Mouse (Mus musculus) liver, embryonic 13.5 days (tissue): ENCODE measurements around the gene Tarbp2. TPM values are rescaled to one million over a fixed set of nuclear protein-coding genes. Genes with fewer than 3 reads are reported as not detected.

Experiments used
- ATAC-seq: fragments of 200-750 bp; cut with Nextera tagmentation; 2 replicates; pipeline ENCODE4 v1.8.0; 2017; ENCODE audit warnings: low read depth, mild to moderate bottlenecking, moderate number of reproducible peaks, moderate library complexity
- DNase-seq: peaks from one replicate; pipeline ENCODE4 v3.0.0; 2022
- H3K27ac ChIP-seq: fragments of 300-500 bp; sonication (generic); 2 replicates; pipeline ENCODE4 v1.5.1; 2015; ENCODE audit warnings: moderate library complexity, mild to moderate bottlenecking, inconsistent platforms
- H3K27me3 ChIP-seq: fragments of 300-500 bp; sonication (generic); 2 replicates; pipeline ENCODE4 v1.6.1; 2015; ENCODE audit warnings: mild to moderate bottlenecking, inconsistent platforms
- H3K36me3 ChIP-seq: fragments of 300-500 bp; sonication (generic); 2 replicates; pipeline ENCODE4 v1.6.1; 2015; ENCODE audit warnings: mild to moderate bottlenecking, inconsistent platforms
- H3K4me1 ChIP-seq: fragments of 300-500 bp; sonication (generic); replicated peaks from 2 replicates; pipeline ENCODE4 v1.6.1; 2015; ENCODE audit warnings: inconsistent platforms
- H3K4me2 ChIP-seq: fragments of 300-500 bp; sonication (generic); 2 replicates; pipeline ENCODE4 v1.6.1; 2015; ENCODE audit warnings: inconsistent platforms, mild to moderate bottlenecking, moderate library complexity
- H3K4me3 ChIP-seq: fragments of 300-500 bp; sonication (generic); replicated peaks from 2 replicates; pipeline ENCODE4 v1.5.1; 2015; ENCODE audit warnings: mild to moderate bottlenecking, inconsistent platforms
- H3K9ac ChIP-seq: fragments of 300-500 bp; sonication (generic); 2 replicates; pipeline ENCODE4 v1.6.1; 2015; ENCODE audit warnings: mild to moderate bottlenecking, inconsistent platforms
- H3K9me3 ChIP-seq: fragments of 300-500 bp; sonication (generic); replicated peaks from 2 replicates; pipeline ENCODE4 v1.6.1; 2016; ENCODE audit warnings: inconsistent platforms
- WGBS: fragments of 180-500 bp; shearing (Covaris S2); methylation state at CpG from one replicate; pipeline ENCODE4 v1.1.7; 2015; ENCODE audit not compliant: insufficient replicate concordance; 5-methylcytosine and 5-hydroxymethylcytosine counted together
- polyA plus RNA-seq: library from polyadenylated mRNA; unstranded; fragments of >200 nt; fragmentation: Nextera tagmentation; extraction: Ambion mirVana; gene quantifications from 2 replicates; pipeline ENCODE4 v1.2.1, GENCODE M21; 2015

Gene Tarbp2
- polyA plus RNA-seq, 1 experiment from 2014 or later = 52.2 TPM

DNA sequence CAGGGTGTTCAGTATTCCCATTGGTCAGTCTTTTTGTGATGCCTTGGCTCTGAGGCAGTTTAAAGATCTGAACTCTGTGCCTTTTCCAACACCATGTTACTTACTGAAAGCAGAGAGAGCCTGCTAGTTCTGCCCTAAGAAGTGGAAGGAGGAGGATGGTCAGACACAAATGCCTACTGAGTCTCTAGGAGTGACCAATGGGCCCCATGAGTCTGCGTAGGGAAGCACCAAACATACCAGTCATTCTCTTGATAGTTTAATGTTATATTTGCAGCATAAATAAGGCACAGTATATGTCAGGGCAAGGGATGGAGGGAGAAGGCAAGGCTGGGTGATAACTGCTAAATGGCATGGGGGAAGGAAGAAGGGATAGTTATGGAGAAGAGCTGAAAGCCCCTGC, 10.4 kb downstream of the Tarbp2 start:
- no peak for DNase-seq
- WGBS = 85% methylated on average over 1 of the region's 1 CpGs

DNA sequence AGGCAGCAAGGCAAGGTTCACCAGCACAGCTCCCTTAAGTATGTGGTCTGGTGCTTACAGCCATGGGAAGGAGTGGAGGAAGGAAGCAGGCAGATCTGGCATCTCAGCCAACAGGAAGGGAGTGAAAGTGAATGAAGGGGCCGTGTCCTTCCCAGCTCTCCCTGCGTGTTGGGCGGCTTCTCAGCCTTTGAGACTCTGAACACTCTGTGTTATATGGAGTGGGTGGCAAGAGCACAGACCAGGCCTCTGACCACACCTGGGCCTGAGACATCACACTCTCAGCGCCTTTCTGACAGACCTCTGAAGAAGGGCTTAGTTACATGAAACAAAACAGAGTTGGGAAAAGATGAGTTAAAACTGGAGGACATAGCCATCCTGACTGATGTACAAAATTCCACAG, 12.6 kb downstream of the Tarbp2 start:
- no peaks in the 10 kb centered on the region for H3K9me3 ChIP-seq
- H3K4me2 ChIP-seq = no peak overlapping the region
- WGBS = 61% methylated on average over 4 of the region's 4 CpGs
- H3K27me3 ChIP-seq = no peaks in the 10 kb centered on the region
- H3K4me1 ChIP-seq = no peaks in the 10 kb centered on the region
- H3K9ac ChIP-seq = no peak overlapping the region
- ATAC-seq (no peak), DNase-seq (no peak)
- peaks cover 64% of the 10 kb centered on the region for H3K36me3 ChIP-seq
- H3K4me3 ChIP-seq = no peak overlapping the region
- H3K27ac ChIP-seq = no peak overlapping the region

More for the DNA sequence above, 10.4 kb downstream of the Tarbp2 start:
- no peak overlapping the region; the same call in 1 of the 2 replicates for H3K27ac ChIP-seq
- no peaks in the 10 kb centered on the region; the same call in 1 of the 2 replicates for H3K4me1 ChIP-seq
- no peak overlapping the region for H3K9ac ChIP-seq
- H3K36me3 ChIP-seq = peaks cover 66% of the 10 kb centered on the region
- H3K9me3 ChIP-seq = no peaks in the 10 kb centered on the region
- no peak overlapping the region for H3K4me2 ChIP-seq
- H3K27me3 ChIP-seq = no peaks in the 10 kb centered on the region
- no peak overlapping the region for H3K4me3 ChIP-seq
- no peak for ATAC-seq

DNA sequence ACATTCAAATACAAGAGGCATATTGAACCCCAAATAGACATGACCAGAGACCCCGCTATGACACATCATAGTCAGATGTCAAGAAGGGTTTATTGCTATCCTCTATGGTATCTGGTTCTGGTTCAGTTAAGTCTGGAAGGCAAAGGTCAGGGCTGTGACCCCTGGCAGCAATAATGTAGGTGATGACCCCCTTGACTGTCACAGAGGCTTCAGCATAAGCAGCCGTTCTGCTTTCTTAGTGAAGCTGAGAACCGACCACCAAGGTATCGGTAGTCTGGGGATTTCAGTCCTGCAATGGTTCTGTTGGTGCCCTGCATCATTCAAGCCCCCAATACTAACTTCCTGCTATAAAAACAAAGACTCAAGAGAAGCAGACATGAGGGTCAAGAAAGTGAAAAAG, 13.6 kb downstream of the Tarbp2 start:
- H3K4me3 ChIP-seq = no peak overlapping the region
- ATAC-seq = no peak
- no peak overlapping the region for H3K4me2 ChIP-seq
- H3K27me3 ChIP-seq = no peaks in the 10 kb centered on the region
- H3K9ac ChIP-seq = no peak overlapping the region
- 84% methylated on average over 4 of the region's 4 CpGs for WGBS
- H3K27ac ChIP-seq = no peak overlapping the region
- peaks cover 71% of the 10 kb centered on the region for H3K36me3 ChIP-seq
- H3K9me3 ChIP-seq = no peaks in the 10 kb centered on the region
- no peaks in the 10 kb centered on the region for H3K4me1 ChIP-seq
- DNase-seq = no peak

DNA sequence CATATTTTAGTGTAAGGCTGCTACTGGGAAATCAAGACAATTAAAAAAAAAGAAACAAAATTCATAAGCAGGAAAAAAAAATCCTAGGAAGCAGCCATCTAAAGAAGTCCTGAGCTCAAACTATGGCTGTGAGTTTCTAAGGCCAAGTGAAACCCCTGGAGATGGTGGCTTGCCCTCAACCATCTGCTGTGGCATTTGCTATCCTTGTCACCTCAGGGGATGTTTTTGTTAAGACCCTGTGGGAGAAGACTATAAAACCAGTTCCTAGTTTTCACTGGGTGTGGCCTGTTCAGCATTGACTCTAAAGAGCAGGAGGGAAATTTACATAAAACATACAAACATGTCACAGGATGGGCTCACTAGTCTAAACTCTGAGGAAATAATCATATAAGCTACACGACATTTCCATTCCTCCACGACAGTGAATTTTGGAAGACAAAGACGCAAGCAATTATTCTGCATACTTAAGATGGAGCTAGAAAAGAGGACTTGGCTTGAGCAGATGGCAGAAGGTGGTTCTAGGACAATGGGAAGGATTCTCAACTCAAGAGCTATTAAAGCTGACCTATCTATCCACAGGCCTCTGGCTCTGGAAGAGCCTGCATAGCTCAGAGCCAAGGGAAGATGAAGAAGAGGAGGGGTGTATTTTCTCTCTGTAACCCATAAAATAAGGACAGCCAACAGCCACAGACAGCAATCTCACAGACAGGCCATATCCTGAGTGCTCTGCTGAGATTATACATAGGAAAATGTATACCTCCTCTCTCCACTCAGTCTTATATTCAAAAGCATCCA, 14.3 kb downstream of the Tarbp2 start:
- Histone ChIP-seq H3K4me3 (no peak overlapping the region), H3K4me1 (no peaks in the 10 kb centered on the region), H3K9me3 (no peaks in the 10 kb centered on the region), H3K27me3 (no peaks in the 10 kb centered on the region), H3K9ac (no peak overlapping the region), H3K36me3 (peaks cover 76% of the 10 kb centered on the region), H3K4me2 (no peak overlapping the region), H3K27ac (no peak overlapping the region)
- DNase-seq (no peak), ATAC-seq (no peak)
- 76% methylated on average over 3 of the region's 3 CpGs for WGBS

DNA sequence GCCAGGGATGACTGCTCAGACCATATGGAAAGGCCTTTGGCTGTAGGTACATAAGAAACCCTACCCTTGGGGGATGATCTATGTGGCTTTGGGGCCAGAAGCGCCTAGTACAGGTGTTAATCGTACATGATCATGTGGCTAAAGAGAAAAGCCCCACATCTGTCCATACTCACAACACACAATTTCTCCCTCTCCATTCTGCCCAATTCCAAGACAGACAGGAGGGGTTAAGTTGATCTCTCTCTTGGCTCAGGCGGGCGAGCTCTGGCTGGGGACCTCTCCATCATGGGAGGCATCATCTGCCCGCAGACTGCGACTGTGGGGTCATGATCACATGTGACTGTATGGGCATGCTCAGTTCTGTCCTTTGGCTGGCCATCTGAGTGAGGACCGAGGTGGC, 15.9 kb downstream of the Tarbp2 start:
- WGBS = 88% methylated on average over 7 of the region's 7 CpGs
- Histone ChIP-seq H3K4me3 (no peak overlapping the region), H3K9ac (no peak overlapping the region), H3K27me3 (no peaks in the 10 kb centered on the region), H3K4me1 (no peaks in the 10 kb centered on the region), H3K36me3 (peaks cover 67% of the 10 kb centered on the region), H3K9me3 (no peaks in the 10 kb centered on the region), H3K27ac (no peak overlapping the region), H3K4me2 (no peak overlapping the region)
- no peak for ATAC-seq
- no peak for DNase-seq

DNA sequence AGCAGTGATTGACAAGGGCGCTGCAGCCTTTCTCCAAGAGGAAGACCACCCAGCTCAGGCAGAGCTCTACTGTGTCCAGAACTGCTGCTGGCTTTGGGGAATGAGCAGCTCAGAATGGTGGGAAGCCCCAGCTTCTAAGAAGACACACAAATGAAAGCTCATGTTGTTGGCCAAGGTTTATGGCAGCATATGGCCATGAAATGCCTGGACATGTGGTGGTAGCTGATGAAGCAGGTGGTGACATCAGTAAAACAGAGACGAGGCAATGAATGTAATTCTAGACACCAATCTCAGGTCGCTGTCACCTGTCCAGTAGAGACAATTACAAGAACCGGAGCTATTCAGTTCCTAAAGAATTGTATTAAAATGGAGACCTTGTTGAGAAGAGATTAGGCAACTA, 26.8 kb downstream of the Tarbp2 start:
- H3K9me3 ChIP-seq = no peaks in the 10 kb centered on the region
- peaks cover 63% of the 10 kb centered on the region for H3K36me3 ChIP-seq
- no peak overlapping the region for H3K4me3 ChIP-seq
- DNase-seq (no peak), ATAC-seq (no peak)
- no peaks in the 10 kb centered on the region for H3K27me3 ChIP-seq
- H3K4me1 ChIP-seq = no peaks in the 10 kb centered on the region
- H3K27ac ChIP-seq = no peak overlapping the region
- H3K4me2 ChIP-seq = no peak overlapping the region
- WGBS = 83% methylated on average over 4 of the region's 4 CpGs
- H3K9ac ChIP-seq = no peak overlapping the region

DNA sequence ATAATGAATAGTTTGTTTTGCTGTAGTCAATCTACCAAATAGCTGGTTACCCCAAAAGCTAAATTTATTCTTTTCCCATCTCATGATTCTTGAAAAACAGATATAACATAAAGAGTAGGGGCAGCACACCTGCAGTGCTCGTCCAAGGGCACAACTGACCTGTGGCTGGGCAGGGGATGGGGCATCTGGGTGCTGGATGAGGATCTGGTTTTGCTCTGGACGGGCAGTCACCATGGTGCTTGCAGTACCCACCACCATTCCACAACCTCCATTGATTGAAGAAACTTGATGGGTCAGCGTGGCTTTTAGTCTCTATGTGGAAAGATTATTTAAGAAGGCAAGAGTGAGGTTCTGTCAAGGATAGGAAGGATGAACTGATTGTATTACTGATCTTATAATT, 28.3 kb downstream of the Tarbp2 start:
- WGBS = 77% methylated on average over 3 of the region's 3 CpGs
- H3K36me3 ChIP-seq = peaks cover 53% of the 10 kb centered on the region
- DNase-seq (no peak), ATAC-seq (no peak)
- no peaks in the 10 kb centered on the region for H3K4me1 ChIP-seq
- H3K4me2 ChIP-seq = no peak overlapping the region
- no peak overlapping the region for H3K9ac ChIP-seq
- no peak overlapping the region for H3K27ac ChIP-seq
- H3K9me3 ChIP-seq = no peaks in the 10 kb centered on the region
- no peak overlapping the region for H3K4me3 ChIP-seq
- no peaks in the 10 kb centered on the region for H3K27me3 ChIP-seq

DNA sequence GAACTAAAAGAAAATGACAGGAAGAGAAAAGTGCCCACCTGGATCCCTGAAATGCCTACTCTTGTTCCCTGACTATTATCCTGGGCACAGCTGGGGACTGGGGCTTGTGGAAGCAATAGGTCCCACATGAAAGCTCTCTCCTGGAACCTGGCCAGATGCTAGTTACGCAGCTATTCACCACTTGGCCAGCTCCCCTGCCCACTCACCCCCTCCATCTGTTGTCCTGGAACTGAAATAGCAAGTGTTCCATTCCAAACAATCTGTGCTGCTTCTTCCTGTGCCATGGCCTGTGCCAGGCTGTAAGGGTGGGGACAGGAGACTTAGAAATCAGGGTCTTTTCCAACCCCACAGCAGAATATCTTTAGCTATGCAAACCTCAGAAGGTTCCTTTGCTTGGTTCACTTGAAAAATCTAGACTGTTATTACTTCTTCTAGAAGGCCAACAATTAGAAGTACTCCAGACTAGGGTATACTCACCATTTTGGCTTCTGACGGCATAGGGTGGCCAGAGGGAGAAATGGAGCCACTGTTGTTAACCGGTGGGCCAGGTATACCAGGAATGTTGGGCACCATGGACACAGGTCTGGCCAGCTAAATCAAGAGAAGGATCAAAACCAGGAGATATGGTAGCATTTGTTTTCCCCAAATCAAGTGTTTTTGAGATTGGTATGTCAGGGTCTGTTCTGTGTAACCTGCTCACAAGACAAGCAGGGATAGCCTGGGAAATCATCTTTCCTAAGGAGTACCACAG, 28.9 kb downstream of the Tarbp2 start:
- H3K4me3 ChIP-seq = no peak overlapping the region
- no peak overlapping the region for H3K9ac ChIP-seq
- 78% methylated on average over 3 of the region's 3 CpGs for WGBS
- no peaks in the 10 kb centered on the region for H3K9me3 ChIP-seq
- peaks cover 50% of the 10 kb centered on the region for H3K36me3 ChIP-seq
- H3K4me1 ChIP-seq = no peaks in the 10 kb centered on the region
- DNase-seq (no peak), ATAC-seq (no peak)
- H3K27ac ChIP-seq = no peak overlapping the region
- H3K27me3 ChIP-seq = no peaks in the 10 kb centered on the region
- no peak overlapping the region for H3K4me2 ChIP-seq

DNA sequence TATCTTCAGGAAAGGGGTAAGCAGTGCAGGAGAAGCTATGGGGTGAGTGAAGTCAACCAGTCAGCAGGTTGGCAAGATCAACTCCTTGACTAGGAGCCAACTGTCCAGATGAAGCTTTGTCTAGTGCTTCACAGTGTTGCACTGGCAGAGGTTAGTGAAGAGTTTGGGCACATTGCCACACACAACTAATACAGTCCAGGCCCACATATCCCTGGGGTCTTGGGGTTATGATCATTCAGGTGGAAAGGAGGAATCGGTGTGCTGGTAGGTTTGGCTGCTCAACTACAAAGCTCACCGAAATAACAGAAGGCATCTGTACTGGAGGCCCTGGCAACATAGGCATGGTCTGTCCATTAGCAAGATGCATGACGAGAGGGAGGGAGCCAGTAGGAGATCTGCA, 29.5 kb downstream of the Tarbp2 start:
- DNase-seq (no peak), ATAC-seq (no peak)
- Histone ChIP-seq H3K27me3 (no peaks in the 10 kb centered on the region), H3K4me2 (no peak overlapping the region), H3K9me3 (no peaks in the 10 kb centered on the region), H3K4me3 (no peak overlapping the region), H3K36me3 (peaks cover 50% of the 10 kb centered on the region), H3K9ac (no peak overlapping the region), H3K27ac (no peak overlapping the region), H3K4me1 (no peaks in the 10 kb centered on the region)
- WGBS = 86% methylated on average over 3 of the region's 3 CpGs

DNA sequence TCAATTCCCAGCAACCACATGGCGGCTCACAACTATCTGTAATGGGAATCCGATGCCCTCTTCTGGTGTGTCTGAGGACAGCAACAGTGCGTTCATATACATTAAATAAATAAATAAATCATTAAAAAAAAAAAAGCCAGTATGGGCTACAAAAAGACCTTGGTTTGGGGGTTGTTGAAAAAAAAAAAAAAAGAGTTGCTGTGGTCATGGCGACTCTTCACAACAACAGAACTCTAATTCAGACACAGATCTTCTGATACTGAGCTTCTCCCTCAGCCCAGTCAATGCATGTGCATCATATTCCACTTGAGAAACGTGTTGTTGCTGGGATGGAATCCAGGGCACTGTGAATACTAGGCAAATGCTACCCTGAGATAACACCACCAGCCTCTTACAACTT, 34.6 kb downstream of the Tarbp2 start:
- Histone ChIP-seq H3K9me3 (no peaks in the 10 kb centered on the region), H3K9ac (no peak overlapping the region), H3K27me3 (no peaks in the 10 kb centered on the region), H3K4me1 (no peaks in the 10 kb centered on the region), H3K4me2 (no peak overlapping the region), H3K36me3 (peaks cover 48% of the 10 kb centered on the region), H3K27ac (no peak overlapping the region), H3K4me3 (no peak overlapping the region)
- 85% methylated on average over 5 of the region's 5 CpGs for WGBS
- ATAC-seq = no peak
- no peak for DNase-seq

DNA sequence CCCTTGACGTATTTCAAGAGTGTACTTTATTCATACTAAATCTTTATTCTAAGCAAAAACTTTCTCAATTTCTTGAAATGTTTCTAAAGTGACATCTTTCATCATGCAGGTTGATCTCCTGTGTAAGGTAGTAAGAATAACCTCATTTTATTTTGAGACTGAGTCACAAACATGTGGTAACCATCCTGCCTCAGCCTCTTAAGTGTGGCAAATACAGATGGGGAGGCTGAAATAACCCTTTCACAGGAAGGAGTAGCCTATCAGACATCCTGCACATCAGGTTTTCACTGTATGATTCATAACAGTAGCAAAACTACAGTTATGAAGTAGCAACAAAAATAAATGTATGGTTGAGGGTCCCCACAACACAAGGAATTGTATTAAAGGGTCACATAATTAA, 37.6 kb downstream of the Tarbp2 start:
- H3K36me3 ChIP-seq = peaks cover 48% of the 10 kb centered on the region
- H3K27me3 ChIP-seq = no peaks in the 10 kb centered on the region
- no peak overlapping the region for H3K27ac ChIP-seq
- ATAC-seq (no peak), DNase-seq (no peak)
- no peak overlapping the region for H3K4me3 ChIP-seq
- no peak overlapping the region for H3K9ac ChIP-seq
- 83% methylated on average over 1 of the region's 1 CpGs for WGBS
- H3K9me3 ChIP-seq = no peaks in the 10 kb centered on the region
- no peaks in the 10 kb centered on the region for H3K4me1 ChIP-seq
- no peak overlapping the region for H3K4me2 ChIP-seq

DNA sequence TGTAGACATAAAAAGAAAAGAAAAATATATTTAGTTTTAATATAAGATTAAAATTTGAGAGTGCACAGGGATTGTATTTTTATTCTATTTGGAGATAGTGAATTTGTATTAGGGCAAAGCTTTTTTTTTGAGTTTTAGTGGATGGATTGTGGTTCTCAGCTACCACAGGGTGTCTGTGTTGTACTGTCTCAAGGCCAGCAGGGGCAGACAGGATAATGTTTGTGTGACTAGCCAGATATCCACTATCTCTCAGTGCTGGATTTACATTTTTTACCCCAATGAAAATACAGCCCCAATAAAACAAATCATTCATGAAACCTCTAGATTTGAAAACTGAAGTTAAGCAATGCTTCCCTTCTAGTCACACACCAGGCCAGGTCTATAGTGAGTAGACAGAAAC, 39.6 kb downstream of the Tarbp2 start:
- Histone ChIP-seq H3K9me3 (no peaks in the 10 kb centered on the region), H3K27ac (no peak overlapping the region), H3K4me3 (no peak overlapping the region), H3K4me1 (no peaks in the 10 kb centered on the region), H3K36me3 (peaks cover 41% of the 10 kb centered on the region), H3K27me3 (no peaks in the 10 kb centered on the region), H3K4me2 (no peak overlapping the region), H3K9ac (no peak overlapping the region)
- no peak for ATAC-seq
- no peak for DNase-seq
